Mouse (Mus musculus) MEL (cell line): ENCODE results near the gene Frg2f1.

Experiments
- BHLHE40 ChIP-seq: IDR thresholded peaks from 2 replicates; pipeline ENCODE4 v1.6.1; 2012; ENCODE audit warnings: low read depth, mild to moderate bottlenecking, inconsistent platforms, low read length, improper control_type of control experiment, borderline replicate concordance
- CHD1 ChIP-seq: IDR thresholded peaks from 2 replicates; pipeline ENCODE4 v1.6.1; 2012; ENCODE audit warnings: low read depth, mild to moderate bottlenecking, inconsistent platforms, low read length, improper control_type of control experiment
- CTCF ChIP-seq, 3 experiments: IDR thresholded peaks in 2 of 3; conservative IDR thresholded peaks in 1 of 3; 2 replicates each; pipeline ENCODE4 v1.5.1; 2011 to 2012; ENCODE audit warnings: low read length in 3 of 3, low read depth in 2 of 3, mild to moderate bottlenecking in 2 of 3, improper control_type of control experiment in 1 of 3, inconsistent platforms in 1 of 3, mixed read lengths in 1 of 3, moderate library complexity in 1 of 3; ENCODE audit not compliant: control insufficient read depth in 1 of 3, insufficient read depth in 1 of 3, poor library complexity in 1 of 3, severe bottlenecking in 1 of 3
- EP300 ChIP-seq, 2 experiments: IDR thresholded peaks; 2 replicates each; pipeline ENCODE4 v1.6.1; 2011; ENCODE audit warnings: improper control_type of control experiment in 2 of 2, low read length in 2 of 2, low read depth in 1 of 2, mild to moderate bottlenecking in 1 of 2
- ETS1 ChIP-seq: IDR thresholded peaks from 2 replicates; pipeline ENCODE4 v1.6.1; 2012; ENCODE audit warnings: low read depth, mild to moderate bottlenecking, inconsistent platforms, low read length, improper control_type of control experiment, moderate library complexity
- GABPA ChIP-seq: IDR thresholded peaks from 2 replicates; pipeline ENCODE4 v1.6.1; 2012; ENCODE audit warnings: low read depth, mild to moderate bottlenecking, inconsistent platforms, low read length, improper control_type of control experiment, moderate library complexity
- KAT2A ChIP-seq: conservative IDR thresholded peaks from 2 replicates; pipeline ENCODE4 v1.6.1; 2012; ENCODE audit warnings: low read depth, low read length, improper control_type of control experiment, inconsistent platforms
- MEF2A ChIP-seq: IDR thresholded peaks from 2 replicates; pipeline ENCODE4 v1.6.1; 2014; ENCODE audit warnings: low read depth, mild to moderate bottlenecking, inconsistent platforms, low read length, improper control_type of control experiment; ENCODE audit not compliant: poor library complexity, insufficient replicate concordance, severe bottlenecking; ENCODE audit errors: extremely low read depth
- MYB ChIP-seq: IDR thresholded peaks from 2 replicates; pipeline ENCODE4 v1.6.1; 2011; ENCODE audit warnings: mild to moderate bottlenecking, low read depth, low read length, improper control_type of control experiment
- POLR2A ChIP-seq, 2 experiments: IDR thresholded peaks; 2 replicates each; pipeline ENCODE4 v1.6.1; 2011 to 2012; ENCODE audit warnings: low read length in 2 of 2, mild to moderate bottlenecking in 2 of 2, control low read depth in 1 of 2, improper control_type of control experiment in 1 of 2, low read depth in 1 of 2, moderate library complexity in 1 of 2; ENCODE audit not compliant: control insufficient read depth in 1 of 2, insufficient read depth in 1 of 2, poor library complexity in 1 of 2
- POLR2AphosphoS2 ChIP-seq: IDR thresholded peaks from 2 replicates; pipeline ENCODE4 v1.6.1; 2011; ENCODE audit warnings: low read length, improper control_type of control experiment
- RAD21 ChIP-seq: IDR thresholded peaks from 2 replicates; pipeline ENCODE4 v1.6.1; 2011; ENCODE audit warnings: mild to moderate bottlenecking, low read depth, low read length, improper control_type of control experiment
- TCF12 ChIP-seq: IDR thresholded peaks from 2 replicates; pipeline ENCODE4 v1.6.1; 2014; ENCODE audit warnings: low read depth, mild to moderate bottlenecking, inconsistent platforms, low read length, improper control_type of control experiment, moderate library complexity
- ZNF384 ChIP-seq: IDR thresholded peaks from 2 replicates; pipeline ENCODE4 v1.6.1; 2012; ENCODE audit warnings: low read depth, mild to moderate bottlenecking, inconsistent platforms, low read length, improper control_type of control experiment

GRCm38 (mm10) chr4:119537436-119537835 is 1.9 kb downstream of the Frg2f1 start:
- TF ChIP-seq CTCF (IDR thresholded peaks at IDR 0.05 in 2 of 3, conservative IDR thresholded peaks at IDR 0.05 in 1 of 3; ENCODE audit: control insufficient read depth in 1 of 3, insufficient read depth in 1 of 3, low read depth in 2 of 3, low read length in 3 of 3, poor library complexity in 1 of 3, severe bottlenecking in 1 of 3): no peak
- no peak for TF ChIP-seq CHD1
- TF ChIP-seq POLR2AphosphoS2: no peak
- TF ChIP-seq POLR2A (IDR thresholded peaks at IDR 0.05; ENCODE audit: control insufficient read depth in 1 of 2, insufficient read depth in 1 of 2, low read depth in 1 of 2, low read length in 2 of 2, poor library complexity in 1 of 2): no peak
- no peak for TF ChIP-seq BHLHE40
- no peak for TF ChIP-seq MEF2A
- TF ChIP-seq EP300 (IDR thresholded peaks at IDR 0.05; ENCODE audit: low read depth in 1 of 2, low read length in 2 of 2): no peak
- TF ChIP-seq ZNF384: no peak
- TF ChIP-seq ETS1: no peak
- no peak for TF ChIP-seq RAD21
- TF ChIP-seq GABPA: no peak
- no peak for TF ChIP-seq KAT2A
- TF ChIP-seq TCF12: no peak
- no peak for TF ChIP-seq MYB
